Mouse (Mus musculus): ENCODE data around the gene Agps. TPM values are rescaled to one million over a fixed set of nuclear protein-coding genes. Genes with fewer than 3 reads are reported as not detected.
A peak's percentile ranks its signal among the peaks of the same experiment; 100 is the strongest.
"Not testable (repeated sequence)": the region's sequence is repeated elsewhere in the genome, so short reads cannot be mapped to it uniquely, and the experiment has no call there.

Gene Agps
- total and polyA plus RNA-seq, 2 experiments from 2014 or later = 12.6 to 43.6 TPM

GRCm38 (mm10) chr2:75960366-75961330 is 128.7 kb downstream of the Agps start:
- Histone ChIP-seq H3K36me3 (ENCODE audit: insufficient read depth) (no peaks in the 10 kb centered on the region), H3K9me3 (ENCODE audit: low read length) (no peaks in the 10 kb centered on the region), H3K27ac (ENCODE audit: low read depth, low read length) (peak overlapping the region; percentile 40), H3K9ac (no peak overlapping the region), H3K4me1 (ENCODE audit: insufficient read depth) (peaks cover 22% of the 10 kb centered on the region), H3K4me2 (ENCODE audit: low read depth) (peak overlapping the region; percentile 42; the same call in 1 of the 2 replicates), H3K4me3 (ENCODE audit: low read depth, low read length) (no peak overlapping the region), H3K27me3 (ENCODE audit: insufficient read depth, low read length) (no peaks in the 10 kb centered on the region)
- WGBS = 52% methylated on average over 15 of the region's 15 CpGs
- DNase-seq (peak; percentile 55), ATAC-seq (no peak; the same call in 1 of the 2 replicates)
- TF ChIP-seq CTCF (IDR thresholded peaks at IDR 0.05; ENCODE audit: low read depth) = no peak

DNA sequence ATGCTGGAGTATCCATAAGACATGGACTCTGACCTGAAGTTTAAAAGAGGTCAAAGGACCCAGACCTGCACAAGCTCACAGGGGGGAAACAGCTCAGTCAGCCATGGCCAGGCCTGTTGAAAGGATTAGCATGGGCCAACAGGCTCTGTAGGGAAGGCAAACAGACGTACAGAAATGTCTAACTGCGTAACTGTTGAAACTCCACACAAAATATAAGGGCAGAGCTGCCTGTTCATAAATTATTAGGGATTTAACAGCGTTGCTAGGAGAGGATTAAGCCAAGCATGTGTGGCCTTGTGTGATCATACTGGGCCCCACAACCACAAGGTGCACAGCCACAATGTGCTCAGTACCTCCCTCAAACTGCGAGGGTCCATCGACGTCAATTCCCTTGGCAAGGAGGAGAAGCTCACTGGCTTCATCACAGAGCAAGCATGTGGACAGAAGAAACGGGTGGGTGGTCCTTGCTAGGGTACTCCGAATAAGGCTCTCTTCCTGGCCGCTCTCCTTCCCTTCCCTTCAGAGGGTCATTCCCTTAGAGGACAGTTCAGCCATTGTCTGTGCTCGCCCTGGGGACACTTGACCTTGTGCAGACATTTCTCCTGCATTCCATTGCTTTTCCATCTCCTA is 131.3 kb downstream of the Agps start:
- H3K27me3 ChIP-seq (ENCODE audit: insufficient read depth, low read length) = no peaks in the 10 kb centered on the region

DNA sequence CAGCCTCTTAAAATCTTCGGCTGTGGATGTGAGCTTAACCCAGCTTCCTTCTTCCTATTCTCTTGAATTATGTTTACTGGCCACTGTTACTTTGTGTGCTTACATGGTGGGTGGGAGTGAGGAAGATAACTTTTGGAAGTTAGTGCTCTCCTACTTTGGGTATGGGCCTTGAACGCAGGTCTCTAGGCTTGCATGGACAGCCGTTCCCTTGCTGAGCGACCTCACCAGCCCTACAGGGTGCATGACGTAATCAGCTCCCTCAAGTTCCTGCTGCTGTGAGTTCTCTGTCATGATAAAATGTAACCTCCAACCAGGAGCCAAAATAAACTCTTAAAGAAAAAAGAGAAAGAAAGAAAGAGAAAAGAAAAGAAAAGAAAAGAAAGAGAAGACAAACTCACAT is 132.1 kb downstream of the Agps start:
- TF ChIP-seq CTCF (IDR thresholded peaks at IDR 0.05; ENCODE audit: low read depth) = no peak
- Histone ChIP-seq H3K4me3 (ENCODE audit: low read depth, low read length) (no peak overlapping the region), H3K4me1 (ENCODE audit: insufficient read depth) (peaks cover 22% of the 10 kb centered on the region), H3K27me3 (ENCODE audit: insufficient read depth, low read length) (no peaks in the 10 kb centered on the region), H3K9ac (no peak overlapping the region), H3K4me2 (ENCODE audit: low read depth) (peak overlapping the region; percentile 42), H3K27ac (ENCODE audit: low read depth, low read length) (no peak overlapping the region), H3K9me3 (ENCODE audit: low read length) (no peaks in the 10 kb centered on the region), H3K36me3 (ENCODE audit: insufficient read depth) (no peaks in the 10 kb centered on the region)
- 62% methylated on average over 5 of the region's 5 CpGs for WGBS
- DNase-seq = no peak
- no peak for ATAC-seq

More for the DNA sequence above, 131.3 kb downstream of the Agps start:
- TF ChIP-seq CTCF (IDR thresholded peaks at IDR 0.05; ENCODE audit: low read depth) = no peak
- no peak overlapping the region for H3K4me3 ChIP-seq (ENCODE audit: low read depth, low read length)
- no peaks in the 10 kb centered on the region for H3K36me3 ChIP-seq (ENCODE audit: insufficient read depth)
- no peaks in the 10 kb centered on the region for H3K9me3 ChIP-seq (ENCODE audit: low read length)
- H3K4me2 ChIP-seq (ENCODE audit: low read depth) = no peak overlapping the region
- no peak overlapping the region for H3K9ac ChIP-seq
- ATAC-seq (no peak), DNase-seq (no peak)
- no peak overlapping the region for H3K27ac ChIP-seq (ENCODE audit: low read depth, low read length)
- WGBS = 63% methylated on average over 10 of the region's 10 CpGs
- peaks cover 22% of the 10 kb centered on the region for H3K4me1 ChIP-seq (ENCODE audit: insufficient read depth)

- Histone ChIP-seq H3K9me3 (ENCODE audit: low read length) (no peaks in the 10 kb centered on the region), H3K27ac (ENCODE audit: low read depth, low read length) (no peak overlapping the region), H3K4me3 (ENCODE audit: low read depth, low read length) (peak overlapping the region; percentile 16), H3K36me3 (ENCODE audit: insufficient read depth) (no peaks in the 10 kb centered on the region), H3K9ac (peak overlapping the region; percentile 15; the same call in 1 of the 2 replicates), H3K27me3 (ENCODE audit: insufficient read depth, low read length) (no peaks in the 10 kb centered on the region), H3K4me1 (ENCODE audit: insufficient read depth) (peaks cover 17% of the 10 kb centered on the region), H3K4me2 (ENCODE audit: low read depth) (peak overlapping the region; percentile 42)
- DNase-seq (peak; percentile 50), ATAC-seq (peak; percentile 40; the same call in 1 of the 2 replicates)
- peak; percentile 64 for TF ChIP-seq CTCF (IDR thresholded peaks at IDR 0.05; ENCODE audit: low read depth)
- WGBS = 13% methylated on average over 14 of the region's 14 CpGs
Measured at GRCm38 (mm10) chr2:75964512-75964911, 132.5 kb downstream of the Agps start.

DNA sequence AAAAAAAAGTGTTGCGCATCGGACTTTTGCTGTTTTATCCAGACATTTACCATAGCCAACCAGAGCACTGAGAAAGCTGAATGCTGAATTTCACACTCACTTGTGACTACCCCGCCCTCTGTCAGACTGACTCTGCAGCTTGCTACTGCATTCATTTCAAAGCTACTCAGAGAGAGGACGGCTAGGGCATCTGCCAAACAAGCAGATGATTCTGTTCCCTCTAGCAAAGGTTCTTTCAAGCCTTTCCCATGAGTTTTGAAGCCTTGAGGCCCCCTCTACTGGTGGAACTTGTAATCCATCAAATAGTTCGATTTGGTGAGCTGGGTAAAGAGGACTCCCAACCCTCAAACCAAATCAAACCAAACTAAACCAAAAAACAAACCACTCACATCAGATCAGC is 133.0 kb downstream of the Agps start:
- peak; percentile 86 for DNase-seq
- Histone ChIP-seq H3K4me1 (ENCODE audit: insufficient read depth) (peaks cover 16% of the 10 kb centered on the region), H3K27ac (ENCODE audit: low read depth, low read length) (no peak overlapping the region), H3K4me2 (ENCODE audit: low read depth) (peak overlapping the region; percentile 42), H3K9me3 (ENCODE audit: low read length) (no peaks in the 10 kb centered on the region), H3K36me3 (ENCODE audit: insufficient read depth) (no peaks in the 10 kb centered on the region), H3K4me3 (ENCODE audit: low read depth, low read length) (peak overlapping the region; percentile 16), H3K9ac (peak overlapping the region; percentile 15; the same call in 1 of the 2 replicates), H3K27me3 (ENCODE audit: insufficient read depth, low read length) (no peaks in the 10 kb centered on the region)
- peak; percentile 94 for ATAC-seq
- 15% methylated on average over 5 of the region's 5 CpGs for WGBS
- peak; percentile 80 for TF ChIP-seq CTCF (IDR thresholded peaks at IDR 0.05; ENCODE audit: low read depth)

GRCm38 (mm10) chr2:75974131-75974530 is 142.2 kb downstream of the Agps start:
- Histone ChIP-seq H3K27ac (ENCODE audit: low read depth, low read length) (no peak overlapping the region), H3K4me2 (ENCODE audit: low read depth) (no peak overlapping the region), H3K27me3 (ENCODE audit: insufficient read depth, low read length) (no peaks in the 10 kb centered on the region), H3K9ac (no peak overlapping the region), H3K9me3 (ENCODE audit: low read length) (no peaks in the 10 kb centered on the region), H3K4me1 (ENCODE audit: insufficient read depth) (no peaks in the 10 kb centered on the region), H3K36me3 (ENCODE audit: insufficient read depth) (no peaks in the 10 kb centered on the region), H3K4me3 (ENCODE audit: low read depth, low read length) (no peak overlapping the region)
- no peak for TF ChIP-seq CTCF (IDR thresholded peaks at IDR 0.05; ENCODE audit: low read depth)
- DNase-seq (no peak), ATAC-seq (no peak)
- WGBS = 79% methylated on average over 9 of the region's 9 CpGs

DNA sequence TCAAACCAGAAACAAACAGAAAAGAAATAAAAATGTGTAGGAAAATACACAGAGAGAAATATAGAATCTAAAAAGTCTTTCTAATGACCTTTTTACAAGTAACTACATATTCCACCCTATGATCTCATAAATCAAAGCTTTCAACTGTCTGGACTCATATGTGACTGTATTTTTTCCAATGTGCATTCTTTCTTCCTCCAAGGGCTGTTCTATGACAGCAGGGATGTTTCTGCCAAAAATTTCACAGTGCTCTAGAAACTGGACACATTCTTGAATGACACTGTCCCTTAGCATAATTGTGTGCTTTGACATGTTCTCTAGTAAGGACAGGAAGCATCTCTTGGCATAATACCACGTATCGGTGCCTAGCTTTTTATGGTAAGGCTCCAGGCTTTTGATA is 144.1 kb downstream of the Agps start:
- H3K9me3 ChIP-seq (ENCODE audit: low read length); H3K4me2 ChIP-seq (ENCODE audit: low read depth); H3K27ac ChIP-seq (ENCODE audit: low read depth, low read length); ATAC-seq; H3K27me3 ChIP-seq (ENCODE audit: insufficient read depth, low read length); DNase-seq; H3K9ac ChIP-seq; H3K36me3 ChIP-seq (ENCODE audit: insufficient read depth); H3K4me3 ChIP-seq (ENCODE audit: low read depth, low read length); H3K4me1 ChIP-seq (ENCODE audit: insufficient read depth): not testable (repeated sequence)
- WGBS = 95% methylated on average over 2 of the region's 2 CpGs

GRCm38 (mm10) chr2:75977752-75978368 is 145.9 kb downstream of the Agps start, which contains the start of gene Ttc30a2:
Ttc30a2 (minus strand) TSS chr2:75978170.
- not testable (repeated sequence) for H3K9me3 ChIP-seq (ENCODE audit: low read length); H3K4me3 ChIP-seq (ENCODE audit: low read depth, low read length); H3K27me3 ChIP-seq (ENCODE audit: insufficient read depth, low read length); H3K9ac ChIP-seq; H3K27ac ChIP-seq (ENCODE audit: low read depth, low read length); H3K4me2 ChIP-seq (ENCODE audit: low read depth); H3K36me3 ChIP-seq (ENCODE audit: insufficient read depth); H3K4me1 ChIP-seq (ENCODE audit: insufficient read depth)
- 31% methylated on average over 20 of the region's 24 CpGs for WGBS
- peak; percentile 53 for DNase-seq
- peak; percentile 34; the same call in 1 of the 2 replicates for ATAC-seq

Measured in forebrain, postnatal 0 days (tissue).